Mouse (Mus musculus): ENCODE measurements around the gene Dnttip1. TPM values are rescaled to one million over a fixed set of nuclear protein-coding genes. Genes with fewer than 3 reads are reported as not detected.
A peak's percentile ranks its signal among the peaks of the same experiment; 100 is the strongest.
"Not testable (repeated sequence)": the region's sequence is repeated elsewhere in the genome, so short reads cannot be mapped to it uniquely, and the experiment has no call there.

The Dnttip1 gene
- polyA plus RNA-seq, 1 experiment from 2014 or later, result 74.7 TPM

DNA sequence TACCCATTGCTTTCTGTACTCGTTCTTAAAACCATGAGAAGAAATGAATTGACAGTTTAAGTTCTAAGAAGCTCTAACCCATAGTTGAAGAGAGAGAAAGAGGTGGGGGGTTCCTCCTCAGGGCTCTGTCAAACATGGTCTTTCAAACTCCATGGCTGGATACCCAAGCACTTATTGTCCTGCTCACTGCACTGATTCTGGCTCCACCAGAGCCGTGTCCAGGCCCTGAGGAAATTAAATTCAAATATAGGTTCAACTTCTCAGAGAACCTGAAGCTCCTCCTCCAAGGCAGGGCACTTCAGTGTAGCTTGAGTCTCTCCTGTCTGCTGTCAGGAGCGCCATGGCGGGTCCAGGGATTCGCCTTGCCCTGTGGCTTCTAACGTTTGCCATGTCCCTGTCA is 30.8 kb upstream of the Dnttip1 start, which contains the start of gene Spint5:
Gene Spint5, plus strand, starts transcription at position 301 of the 400 bp plus-strand sequence.
- no peak within 1 kb of the TSS for H3K4me3 ChIP-seq (ENCODE audit: low read depth, low read length)
- ATAC-seq (ENCODE audit: insufficient read depth) (no peak), DNase-seq (no peak)
- no peaks in the 10 kb centered on the region for H3K36me3 ChIP-seq (ENCODE audit: insufficient read depth)
- 74% methylated on average over 6 of the region's 6 CpGs for WGBS
- no peak within 1 kb of the TSS for H3K4me2 ChIP-seq
- no peaks in the 10 kb centered on the region for H3K27me3 ChIP-seq (ENCODE audit: insufficient read depth, low read length)
- no peak within 1 kb of the TSS for H3K27ac ChIP-seq (ENCODE audit: low read depth)
- no peaks in the 10 kb centered on the region for H3K9me3 ChIP-seq (ENCODE audit: low read depth, low read length)
- TF ChIP-seq CTCF (IDR thresholded peaks at IDR 0.05; ENCODE audit: low read depth), result no peak
- no peaks in the 10 kb centered on the region for H3K4me1 ChIP-seq (ENCODE audit: insufficient read depth)
- H3K9ac ChIP-seq, result no peak within 1 kb of the TSS

DNA sequence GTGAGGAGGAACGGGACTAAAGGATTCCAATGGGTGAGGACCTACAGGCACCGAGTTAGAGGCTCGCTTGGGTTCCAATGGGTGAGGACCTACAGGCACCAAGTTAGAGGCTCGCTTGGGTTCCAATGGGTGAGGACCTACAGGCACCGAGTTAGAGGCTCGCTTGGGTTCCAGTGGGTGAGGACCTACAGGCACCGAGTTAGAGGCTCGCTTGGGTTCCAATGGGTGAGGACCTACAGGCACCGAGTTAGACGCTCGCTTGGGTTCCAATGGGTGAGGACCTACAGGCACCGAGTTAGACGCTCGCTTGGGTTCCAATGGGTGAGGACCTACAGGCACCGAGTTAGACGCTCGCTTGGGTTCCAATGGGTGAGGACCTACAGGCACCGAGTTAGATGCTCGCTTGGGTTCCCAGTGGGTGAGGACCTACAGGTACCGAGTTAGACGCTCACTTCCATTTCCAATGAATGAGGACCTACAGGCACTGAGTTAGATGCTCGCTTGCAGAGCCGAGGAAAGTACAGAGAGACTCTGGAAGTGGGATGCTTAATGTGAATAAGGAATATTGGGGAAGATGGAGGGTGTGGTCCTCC is 29.5 kb upstream of the Dnttip1 start:
- not testable (repeated sequence) for H3K27me3 ChIP-seq (ENCODE audit: insufficient read depth, low read length); H3K9ac ChIP-seq; H3K4me1 ChIP-seq (ENCODE audit: insufficient read depth); H3K9me3 ChIP-seq (ENCODE audit: low read depth, low read length); DNase-seq; H3K4me3 ChIP-seq (ENCODE audit: low read depth, low read length); H3K36me3 ChIP-seq (ENCODE audit: insufficient read depth); H3K27ac ChIP-seq (ENCODE audit: low read depth); H3K4me2 ChIP-seq; ATAC-seq (ENCODE audit: insufficient read depth)
- WGBS, result 86% methylated on average over 20 of the region's 23 CpGs

DNA sequence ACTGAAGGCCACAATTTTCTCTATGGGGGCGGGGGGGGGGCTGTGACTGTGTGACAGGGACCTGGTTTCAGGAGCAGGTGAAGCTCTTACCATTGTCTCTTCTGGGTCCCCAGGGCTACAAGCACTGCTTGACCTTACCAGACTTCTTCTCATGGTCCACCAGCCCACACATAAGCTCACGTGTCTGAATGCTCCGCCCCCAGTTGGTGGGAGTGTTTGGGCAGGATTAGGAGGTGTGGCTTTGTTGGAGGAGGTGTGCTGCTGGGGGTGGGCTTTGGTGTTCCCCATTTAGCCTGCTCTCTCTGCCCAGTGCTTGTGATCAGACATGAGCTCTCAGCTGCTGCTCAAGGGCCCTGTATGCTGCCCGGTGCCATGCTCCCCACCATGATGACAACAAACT is 22.5 kb upstream of the Dnttip1 start:
- H3K4me3 ChIP-seq (ENCODE audit: low read depth, low read length), result no peak overlapping the region
- no peak for DNase-seq
- no peaks in the 10 kb centered on the region for H3K4me1 ChIP-seq (ENCODE audit: insufficient read depth)
- no peaks in the 10 kb centered on the region for H3K27me3 ChIP-seq (ENCODE audit: insufficient read depth, low read length)
- TF ChIP-seq CTCF (IDR thresholded peaks at IDR 0.05; ENCODE audit: low read depth), result no peak
- no peak overlapping the region for H3K4me2 ChIP-seq
- H3K36me3 ChIP-seq (ENCODE audit: insufficient read depth), result no peaks in the 10 kb centered on the region
- H3K27ac ChIP-seq (ENCODE audit: low read depth), result no peak overlapping the region
- no peak overlapping the region for H3K9ac ChIP-seq
- no peaks in the 10 kb centered on the region for H3K9me3 ChIP-seq (ENCODE audit: low read depth, low read length)
- ATAC-seq (ENCODE audit: insufficient read depth), result no peak
- WGBS, result 55% methylated on average over 4 of the region's 4 CpGs

DNA sequence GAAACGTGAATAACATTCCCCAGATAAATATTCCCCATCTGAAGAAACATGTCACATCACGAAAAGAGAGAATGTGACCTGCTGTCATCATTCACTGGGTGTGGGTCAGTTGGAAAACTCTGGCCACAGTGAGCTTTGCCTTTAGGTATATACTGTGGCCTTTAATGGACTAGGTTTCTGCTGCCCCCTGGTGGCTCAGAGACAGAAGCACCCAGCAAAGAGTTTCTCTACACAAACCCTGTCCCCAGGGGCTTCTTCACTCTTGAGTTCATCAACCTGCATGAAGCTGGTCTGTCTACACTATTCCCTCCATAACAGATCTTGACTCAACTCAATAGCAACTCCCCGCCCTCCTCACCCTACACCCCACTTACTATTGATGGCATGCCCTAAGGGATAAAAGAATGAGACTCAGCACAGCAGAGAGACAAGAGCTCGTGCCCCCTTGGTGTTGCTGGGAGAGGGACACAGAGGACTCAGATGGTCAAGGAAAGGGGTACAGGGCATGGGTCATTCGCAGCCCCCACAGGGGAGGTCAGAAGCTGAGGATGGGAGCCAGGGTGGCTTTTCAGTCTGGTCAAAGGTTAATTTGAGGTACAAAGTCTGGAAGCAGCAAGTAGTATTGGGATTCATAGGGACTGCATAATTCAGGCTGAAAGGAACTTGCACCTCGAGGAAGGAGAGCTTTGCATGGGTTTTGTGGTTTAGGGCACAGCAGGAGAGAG is 19.7 kb upstream of the Dnttip1 start:
- no peaks in the 10 kb centered on the region for H3K9me3 ChIP-seq (ENCODE audit: low read depth, low read length)
- no peak overlapping the region for H3K9ac ChIP-seq
- TF ChIP-seq CTCF (IDR thresholded peaks at IDR 0.05; ENCODE audit: low read depth), result peak; percentile 87
- whole genome bisulfite sequencing, result 20% methylated on average over 6 of the region's 6 CpGs
- no peak overlapping the region for H3K27ac ChIP-seq (ENCODE audit: low read depth)
- DNase-seq, result peak; percentile 90
- peak; percentile 62; the same call in 1 of the 2 replicates for ATAC-seq (ENCODE audit: insufficient read depth)
- H3K27me3 ChIP-seq (ENCODE audit: insufficient read depth, low read length), result no peaks in the 10 kb centered on the region
- H3K4me2 ChIP-seq, result no peak overlapping the region
- no peak overlapping the region for H3K4me3 ChIP-seq (ENCODE audit: low read depth, low read length)
- H3K4me1 ChIP-seq (ENCODE audit: insufficient read depth), result no peaks in the 10 kb centered on the region
- H3K36me3 ChIP-seq (ENCODE audit: insufficient read depth), result no peaks in the 10 kb centered on the region

DNA sequence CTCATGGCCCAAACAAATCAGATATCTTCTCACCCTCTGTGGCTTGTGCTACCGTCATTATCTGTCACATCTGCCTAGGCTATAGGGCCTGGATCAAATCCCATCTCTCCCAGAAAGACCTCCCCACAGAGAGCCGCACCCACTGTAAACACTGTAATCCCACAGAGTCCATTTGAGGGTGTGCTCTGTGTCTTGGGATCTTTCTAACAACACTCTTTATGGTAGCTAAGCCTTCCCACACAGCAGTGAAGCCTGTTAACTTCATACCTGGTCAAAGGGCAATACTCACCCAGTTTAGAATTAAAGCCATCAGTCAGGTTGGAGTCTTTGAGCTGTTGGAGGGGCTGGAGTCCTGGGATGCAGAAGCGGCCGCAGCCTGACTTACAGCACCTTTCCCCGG is 14.1 kb upstream of the Dnttip1 start:
- TF ChIP-seq CTCF (IDR thresholded peaks at IDR 0.05; ENCODE audit: low read depth), result no peak
- Histone ChIP-seq H3K4me2 (no peak overlapping the region), H3K27me3 (ENCODE audit: insufficient read depth, low read length) (no peaks in the 10 kb centered on the region), H3K9ac (no peak overlapping the region), H3K9me3 (ENCODE audit: low read depth, low read length) (no peaks in the 10 kb centered on the region), H3K36me3 (ENCODE audit: insufficient read depth) (no peaks in the 10 kb centered on the region), H3K4me3 (ENCODE audit: low read depth, low read length) (no peak overlapping the region), H3K4me1 (ENCODE audit: insufficient read depth) (peaks cover 12% of the 10 kb centered on the region; the same call in 1 of the 2 replicates), H3K27ac (ENCODE audit: low read depth) (no peak overlapping the region)
- no peak for DNase-seq
- 63% methylated on average over 5 of the region's 5 CpGs for WGBS
- ATAC-seq (ENCODE audit: insufficient read depth), result no peak

DNA sequence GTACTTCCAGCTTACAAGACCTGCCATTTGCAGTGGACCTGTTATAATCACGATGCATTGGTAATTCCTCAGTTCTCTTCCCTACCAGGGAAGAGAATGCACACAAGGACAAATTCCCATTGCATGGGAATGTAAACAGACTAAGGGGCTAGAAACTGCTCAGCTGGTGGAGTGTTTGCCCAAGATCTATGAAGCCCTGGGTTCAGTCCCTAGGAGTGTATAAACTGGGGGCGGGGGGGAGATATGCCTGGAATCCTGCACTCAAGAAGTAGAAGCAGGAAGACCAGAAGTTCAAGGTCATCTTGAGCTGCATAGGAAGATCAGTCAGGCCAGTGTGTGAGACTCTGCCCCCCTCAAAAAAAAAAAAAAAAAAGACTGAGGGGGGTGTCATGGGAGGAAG is 12.5 kb upstream of the Dnttip1 start:
- H3K4me3 ChIP-seq (ENCODE audit: low read depth, low read length), result no peak overlapping the region
- TF ChIP-seq CTCF (IDR thresholded peaks at IDR 0.05; ENCODE audit: low read depth), result no peak
- no peak overlapping the region for H3K9ac ChIP-seq
- peak overlapping the region; percentile 80; the same call in 1 of the 2 replicates for H3K27ac ChIP-seq (ENCODE audit: low read depth)
- 54% methylated on average over 2 of the region's 2 CpGs for WGBS
- no peaks in the 10 kb centered on the region for H3K9me3 ChIP-seq (ENCODE audit: low read depth, low read length)
- DNase-seq (peak; percentile 44), ATAC-seq (ENCODE audit: insufficient read depth) (peak; percentile 65)
- no peak overlapping the region for H3K4me2 ChIP-seq
- H3K4me1 ChIP-seq (ENCODE audit: insufficient read depth), result peaks cover 12% of the 10 kb centered on the region; the same call in 1 of the 2 replicates
- H3K27me3 ChIP-seq (ENCODE audit: insufficient read depth, low read length), result no peaks in the 10 kb centered on the region
- no peaks in the 10 kb centered on the region for H3K36me3 ChIP-seq (ENCODE audit: insufficient read depth)

DNA sequence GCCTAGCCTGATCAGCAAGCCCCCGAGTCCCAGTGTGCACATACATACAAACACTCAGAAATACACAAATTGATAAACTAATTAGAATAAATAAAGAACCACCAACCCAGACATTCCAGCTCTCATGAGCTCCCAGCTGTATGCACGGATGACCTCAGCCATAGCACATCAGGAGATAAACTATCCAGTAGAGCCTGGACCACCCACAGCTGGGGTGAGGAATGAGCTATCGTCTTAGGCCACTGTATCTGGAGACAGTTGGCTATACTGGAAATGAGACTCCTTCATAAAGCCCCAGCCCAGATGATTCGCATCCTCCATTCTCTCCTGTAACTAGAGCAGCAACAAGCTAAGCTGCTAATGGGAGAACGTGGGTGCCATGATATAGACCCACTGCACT is 10.9 kb upstream of the Dnttip1 start:
- H3K36me3 ChIP-seq (ENCODE audit: insufficient read depth), result no peaks in the 10 kb centered on the region
- H3K9ac ChIP-seq, result no peak overlapping the region
- H3K9me3 ChIP-seq (ENCODE audit: low read depth, low read length), result no peaks in the 10 kb centered on the region
- H3K4me1 ChIP-seq (ENCODE audit: insufficient read depth), result peaks cover 12% of the 10 kb centered on the region; the same call in 1 of the 2 replicates
- no peak overlapping the region for H3K27ac ChIP-seq (ENCODE audit: low read depth)
- 54% methylated on average over 5 of the region's 5 CpGs for WGBS
- ATAC-seq (ENCODE audit: insufficient read depth), result peak; percentile 60
- H3K4me3 ChIP-seq (ENCODE audit: low read depth, low read length), result no peak overlapping the region
- no peak overlapping the region for H3K4me2 ChIP-seq
- H3K27me3 ChIP-seq (ENCODE audit: insufficient read depth, low read length), result no peaks in the 10 kb centered on the region
- no peak for TF ChIP-seq CTCF (IDR thresholded peaks at IDR 0.05; ENCODE audit: low read depth)
- peak; percentile 54 for DNase-seq

Data from lung, embryonic 14.5 days (tissue).